ENCODE assay signal across 32 mouse cellular contexts in the genomic region with DNA sequence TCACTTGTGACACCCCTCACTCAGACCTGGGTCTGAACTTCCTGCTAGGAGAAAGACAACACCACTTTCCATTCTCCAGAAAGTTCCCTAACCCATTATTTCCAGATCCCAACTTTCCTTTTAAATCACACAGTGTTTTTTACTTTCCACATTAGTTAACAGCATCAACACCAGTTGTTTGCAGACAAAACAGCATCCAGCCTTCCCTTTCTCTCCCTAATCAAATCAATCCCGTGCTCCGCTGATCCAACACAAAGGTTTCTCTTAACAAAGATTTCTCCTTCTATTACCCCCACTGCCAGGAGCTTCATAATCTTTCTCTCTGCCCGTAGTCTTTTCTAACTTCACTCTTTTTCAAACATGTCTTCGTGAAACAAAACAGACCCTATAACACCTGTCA. TPM values are rescaled to one million over a fixed set of nuclear protein-coding genes. Genes with fewer than 3 reads are reported as not detected.
DNase-seq lines count a peak whose midpoint lies in the region; ATAC-seq and TF ChIP-seq lines count a peak whose summit lies in the region.
"Had no signal": no experiment of that assay in that cellular context is flagged by ENCODE, and none has a peak within 500 bp of the region (broad histone marks: within the 10 kb centered on the region; RNA-seq: fewer than 3 reads in every experiment).

No protein-coding gene starts in this region.

- WGBS in forebrain, postnatal 0 days, result 10% methylated on average over 4 of the region's 4 CpGs
- WGBS in forebrain, embryonic 10.5 days, result 11% methylated on average over 4 of the region's 4 CpGs

- H3K9me3 ChIP-seq in forebrain, postnatal 0 days (ENCODE audit: low read length), result no peaks in the 10 kb centered on the region
- no peaks in the 10 kb centered on the region for H3K9me3 ChIP-seq in forebrain, embryonic 10.5 days
- H3K9me3 ChIP-seq: embryonic facial prominence, embryonic 12.5 days; embryonic facial prominence, embryonic 15.5 days; forebrain, embryonic 12.5 days; forebrain, embryonic 15.5 days; heart, embryonic 12.5 days; heart, embryonic 15.5 days; hindbrain, embryonic 12.5 days; hindbrain, embryonic 15.5 days; intestine, embryonic 15.5 days had no signal

- no peaks in the 10 kb centered on the region for H3K36me3 ChIP-seq in forebrain, postnatal 0 days (ENCODE audit: insufficient read depth)
- H3K36me3 ChIP-seq in forebrain, embryonic 10.5 days (replicated peaks), result no peaks in the 10 kb centered on the region
- H3K36me3 ChIP-seq: embryonic facial prominence, embryonic 12.5 days; embryonic facial prominence, embryonic 15.5 days; forebrain, embryonic 12.5 days; forebrain, embryonic 15.5 days; heart, embryonic 12.5 days; heart, embryonic 15.5 days; hindbrain, embryonic 12.5 days; hindbrain, embryonic 15.5 days; intestine, embryonic 15.5 days had no signal

- H3K27me3 ChIP-seq in forebrain, postnatal 0 days (ENCODE audit: insufficient read depth, low read length), result no peaks in the 10 kb centered on the region
- peaks cover 12% of the 10 kb centered on the region for H3K27me3 ChIP-seq in forebrain, embryonic 10.5 days (ENCODE audit: poor library complexity, severe bottlenecking)
- H3K27me3 ChIP-seq: embryonic facial prominence, embryonic 12.5 days; embryonic facial prominence, embryonic 15.5 days; forebrain, embryonic 12.5 days; forebrain, embryonic 15.5 days; heart, embryonic 12.5 days; heart, embryonic 15.5 days; hindbrain, embryonic 12.5 days; hindbrain, embryonic 15.5 days; intestine, embryonic 15.5 days had no signal

- ATAC-seq in forebrain, postnatal 0 days, result no peak
- ATAC-seq: activated CD4-positive, CD25-positive, alpha-beta regulatory T cell, adult 4 months; CD4-positive, CD25-positive, alpha-beta regulatory T cell, adult 4 months; forebrain, embryonic 15.5 days; intestine, embryonic 15.5 days had no signal

- H3K4me1 ChIP-seq in forebrain, postnatal 0 days (ENCODE audit: insufficient read depth), result no peaks in the 10 kb centered on the region
- peaks cover 18% of the 10 kb centered on the region for H3K4me1 ChIP-seq in forebrain, embryonic 10.5 days
- H3K4me1 ChIP-seq: embryonic facial prominence, embryonic 15.5 days; forebrain, embryonic 15.5 days; heart, embryonic 12.5 days; heart, embryonic 15.5 days; hindbrain, embryonic 15.5 days had no signal

- H3K27ac ChIP-seq in forebrain, postnatal 0 days (ENCODE audit: low read depth, low read length), result no peak overlapping the region
- no peak overlapping the region for H3K27ac ChIP-seq in forebrain, embryonic 10.5 days
- H3K27ac ChIP-seq: embryonic facial prominence, embryonic 12.5 days; embryonic facial prominence, embryonic 15.5 days; forebrain, embryonic 12.5 days; forebrain, embryonic 15.5 days; heart, embryonic 15.5 days; hindbrain, embryonic 12.5 days; hindbrain, embryonic 15.5 days; intestine, embryonic 15.5 days had no signal

- no peak for TF ChIP-seq POLR2A in brain, embryonic 14.5 days (IDR thresholded peaks at IDR 0.05; ENCODE audit: borderline replicate concordance, extremely low read depth, insufficient read depth, insufficient read length, poor library complexity, severe bottlenecking)

- no peak overlapping the region for H3K4me3 ChIP-seq in forebrain, postnatal 0 days (ENCODE audit: low read depth, low read length)
- H3K4me3 ChIP-seq in forebrain, embryonic 10.5 days, result no peak overlapping the region
- H3K4me3 ChIP-seq: embryonic facial prominence, embryonic 12.5 days; embryonic facial prominence, embryonic 15.5 days; forebrain, embryonic 12.5 days; forebrain, embryonic 15.5 days; heart, embryonic 12.5 days; heart, embryonic 15.5 days; hindbrain, embryonic 12.5 days; hindbrain, embryonic 15.5 days; intestine, embryonic 15.5 days had no signal

- peak; percentile 1 for DNase-seq in forebrain, postnatal 0 days
- DNase-seq in forebrain, embryonic 10.5 days (ENCODE audit: extremely low spot score, low spot score), result no peak
- peak; percentile 26 for DNase-seq in Muller cell, postnatal 12 days (ENCODE audit: inconsistent ontology term)
- peak; percentile 33 for DNase-seq in brain, embryonic 14.5 days (ENCODE audit: low read depth)
- peak; percentile 77 for DNase-seq in retina, postnatal 1 day
- DNase-seq in kidney, postnatal 10 days, result no peak
- no peak for DNase-seq in frontal cortex, postnatal 10 days (ENCODE audit: low spot score in 2 of 2)
- DNase-seq: adrenal gland, adult 8-10 months; adrenal gland, postnatal 25 days; cerebellum, adult 18-20 months; cerebellum, adult 9-10 months; cerebellum, postnatal 14 days; gastrocnemius, postnatal 25 days; heart, adult 18-20 months; heart, postnatal 10 days; heart, postnatal 4 days; kidney, adult 11 months had no signal

- no peak for TF ChIP-seq CTCF in forebrain, postnatal 0 days (IDR thresholded peaks at IDR 0.05; ENCODE audit: low read depth)
- TF ChIP-seq CTCF in brain, embryonic 14.5 days (IDR thresholded peaks at IDR 0.05; ENCODE audit: borderline replicate concordance, extremely low read depth, insufficient read depth, insufficient read length), result no peak

- H3K9ac ChIP-seq in forebrain, postnatal 0 days, result no peak overlapping the region
- H3K9ac ChIP-seq: embryonic facial prominence, embryonic 12.5 days; embryonic facial prominence, embryonic 15.5 days; forebrain, embryonic 12.5 days; forebrain, embryonic 15.5 days; heart, embryonic 12.5 days; heart, embryonic 15.5 days; hindbrain, embryonic 12.5 days; hindbrain, embryonic 15.5 days; intestine, embryonic 15.5 days had no signal

- no peak overlapping the region for H3K4me2 ChIP-seq in forebrain, postnatal 0 days (ENCODE audit: low read depth)
- H3K4me2 ChIP-seq: embryonic facial prominence, embryonic 12.5 days; embryonic facial prominence, embryonic 15.5 days; forebrain, embryonic 12.5 days; forebrain, embryonic 15.5 days; heart, embryonic 12.5 days; heart, embryonic 15.5 days; hindbrain, embryonic 12.5 days; hindbrain, embryonic 15.5 days; intestine, embryonic 15.5 days had no signal

RNA-seq across cellular contexts. Expression of a gene that starts 32.5 kb away (rescaled TPM):
- total RNA-seq in forebrain, postnatal 0 days (2014; rRNA removed), result 2.4 and 2.6 TPM in 2 replicates
- polyA plus RNA-seq in forebrain, postnatal 0 days (2015; fragmentation: Nextera tagmentation; extraction: Ambion mirVana), result 1.8 and 3.0 TPM in 2 replicates
- polyA plus RNA-seq in forebrain, embryonic 10.5 days (2016; fragmentation: Nextera tagmentation; extraction: Ambion mirVana), result 0.12 TPM in 1 of 2 replicates, not detected in the other
- polyA plus RNA-seq in brain, embryonic 14.5 days (2012; rRNA removed), result 0.14 and 0.18 TPM in 2 replicates
- total RNA-seq: adrenal gland, adult 8-10 months; adrenal gland, postnatal 25 days; gastrocnemius, adult 8-10 months; gastrocnemius, postnatal 25 days; heart, adult 18-20 months; heart, postnatal 10 days; heart, postnatal 4 days; MEL had no signal
- polyA plus RNA-seq: activated CD4-positive, CD25-positive, alpha-beta regulatory T cell, adult 4 months; C2C12; CD4-positive, CD25-positive, alpha-beta regulatory T cell, adult 4 months; gonadal fat pad, adult 2 months; heart, embryonic 12.5 days; heart, embryonic 15.5 days had no signal

Comparison
In these comparisons a context has a peak if more than half of its experiments do, and no peak if none do; other contexts are left out.
1. DNase-seq: peak in forebrain, postnatal 0 days (single experiment), Muller cell, postnatal 12 days (single experiment), brain, embryonic 14.5 days (single experiment) and retina, postnatal 1 day (single experiment); none in forebrain, embryonic 10.5 days (single experiment), kidney, postnatal 10 days (single experiment) and frontal cortex, postnatal 10 days (0 of 2).